Comparison of ENCODE assay signal across 13 mouse cellular contexts in the genomic region with DNA sequence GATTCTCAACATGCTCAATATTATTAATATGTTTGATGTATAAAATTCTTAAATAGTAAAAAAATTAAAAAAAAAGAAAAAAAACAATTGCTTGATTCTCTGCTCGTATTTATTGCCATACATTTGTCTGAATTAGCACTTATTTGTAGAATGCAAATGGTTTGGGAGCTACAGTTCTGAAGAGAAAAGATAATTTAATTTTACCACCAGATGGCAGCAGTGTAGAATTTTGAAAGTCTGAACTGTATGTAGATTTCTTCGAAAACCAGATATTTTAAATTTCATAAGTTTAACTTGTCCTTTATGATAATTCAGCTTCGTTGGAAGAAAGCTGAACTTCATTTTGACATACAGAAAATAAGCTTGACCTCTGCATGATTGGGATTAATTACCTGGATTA.
A peak's percentile ranks its signal among the peaks of the same experiment; 100 is the strongest.
DNase-seq lines count a peak whose midpoint lies in the region; ATAC-seq and TF ChIP-seq lines count a peak whose summit lies in the region.
"Had no signal": no experiment of that assay in that cellular context is flagged by ENCODE, and none has a peak within 500 bp of the region (broad histone marks: within the 10 kb centered on the region; RNA-seq: fewer than 3 reads in every experiment).

No protein-coding gene starts in this region.

- no peak overlapping the region for H3K4me2 ChIP-seq in kidney, postnatal 0 days (ENCODE audit: low read length)
- no peak overlapping the region for H3K4me2 ChIP-seq in neural tube, embryonic 14.5 days (ENCODE audit: low read depth, low read length)
- H3K4me2 ChIP-seq in embryonic facial prominence, embryonic 14.5 days (ENCODE audit: low read depth, low read length) = no peak overlapping the region
- H3K4me2 ChIP-seq: hindbrain, embryonic 15.5 days; limb, embryonic 12.5 days had no signal

- H3K27me3 ChIP-seq in kidney, postnatal 0 days (ENCODE audit: insufficient read depth, low read length) = no peaks in the 10 kb centered on the region
- H3K27me3 ChIP-seq in kidney, adult 2 months (replicated peaks; ENCODE audit: control insufficient read depth, insufficient read depth, low read length) = no peaks in the 10 kb centered on the region
- H3K27me3 ChIP-seq in neural tube, embryonic 14.5 days (ENCODE audit: control insufficient read depth, insufficient read depth, low read length) = no peaks in the 10 kb centered on the region
- H3K27me3 ChIP-seq in embryonic facial prominence, embryonic 14.5 days (replicated peaks; ENCODE audit: control insufficient read depth, insufficient read depth, low read length) = no peaks in the 10 kb centered on the region
- H3K27me3 ChIP-seq: hindbrain, embryonic 15.5 days; limb, embryonic 12.5 days had no signal

- no peaks in the 10 kb centered on the region for H3K4me1 ChIP-seq in kidney, postnatal 0 days (replicated peaks; ENCODE audit: insufficient read depth, low read length)
- no peaks in the 10 kb centered on the region for H3K4me1 ChIP-seq in kidney, adult 2 months (ENCODE audit: control insufficient read depth, insufficient read depth, low read length)
- H3K4me1 ChIP-seq in neural tube, embryonic 14.5 days (ENCODE audit: control insufficient read depth, insufficient read depth, low read length) = no peaks in the 10 kb centered on the region
- no peaks in the 10 kb centered on the region for H3K4me1 ChIP-seq in embryonic facial prominence, embryonic 14.5 days (ENCODE audit: control insufficient read depth, insufficient read depth, low read length)
- H3K4me1 ChIP-seq: hindbrain, embryonic 15.5 days; limb, embryonic 12.5 days had no signal

- no peak overlapping the region for H3K4me3 ChIP-seq in kidney, postnatal 0 days (replicated peaks; ENCODE audit: low read depth, low read length)
- H3K4me3 ChIP-seq in kidney, adult 2 months (ENCODE audit: insufficient read depth, low read depth, low read length) = no peak overlapping the region
- H3K4me3 ChIP-seq in neural tube, embryonic 14.5 days (ENCODE audit: low read depth, low read length) = no peak overlapping the region
- H3K4me3 ChIP-seq in embryonic facial prominence, embryonic 14.5 days (ENCODE audit: low read depth, low read length) = no peak overlapping the region
- H3K4me3 ChIP-seq: hindbrain, embryonic 15.5 days; limb, embryonic 12.5 days had no signal

- DNase-seq in kidney, postnatal 0 days (ENCODE audit: low spot score) = peak; percentile 21
- DNase-seq in kidney, adult 2 months = no peak
- no peak for DNase-seq in neural tube, embryonic 10.5 days (ENCODE audit: extremely low spot score, low spot score)
- DNase-seq in embryonic facial prominence, embryonic 14.5 days (ENCODE audit: low spot score) = peak; percentile 6
- DNase-seq in telencephalon, adult 2 months (ENCODE audit: low read depth, low spot score) = peak; percentile 19
- DNase-seq in thymus, postnatal 10 days (ENCODE audit: low spot score in 2 of 2) = no peak
- DNase-seq in thymus, postnatal 0 days (ENCODE audit: low spot score) = no peak
- DNase-seq: adrenal gland, adult 8-10 months; cerebellum, adult 2 months; thymus, postnatal 36 days had no signal

- H3K36me3 ChIP-seq in kidney, postnatal 0 days (ENCODE audit: insufficient read depth, low read length) = no peaks in the 10 kb centered on the region
- no peaks in the 10 kb centered on the region for H3K36me3 ChIP-seq in kidney, adult 2 months (ENCODE audit: control insufficient read depth, insufficient read depth, low read length)
- no peaks in the 10 kb centered on the region for H3K36me3 ChIP-seq in neural tube, embryonic 14.5 days (ENCODE audit: control insufficient read depth, insufficient read depth, low read length)
- H3K36me3 ChIP-seq in embryonic facial prominence, embryonic 14.5 days (ENCODE audit: control insufficient read depth, insufficient read depth, low read length) = no peaks in the 10 kb centered on the region
- H3K36me3 ChIP-seq: hindbrain, embryonic 15.5 days; limb, embryonic 12.5 days had no signal

- no peak for ATAC-seq in kidney, postnatal 0 days (replicated peaks; ENCODE audit: low FRiP score, low read depth)
- ATAC-seq in neural tube, embryonic 14.5 days (ENCODE audit: low read depth) = peak; percentile 66; the same call in 1 of the 2 replicates
- no peak for ATAC-seq in embryonic facial prominence, embryonic 14.5 days (ENCODE audit: low read depth)

- H3K27ac ChIP-seq in kidney, postnatal 0 days = no peak overlapping the region
- H3K27ac ChIP-seq in kidney, adult 2 months (ENCODE audit: insufficient read depth, low read depth, low read length) = no peak overlapping the region
- H3K27ac ChIP-seq in neural tube, embryonic 14.5 days (ENCODE audit: low read depth, low read length) = no peak overlapping the region
- H3K27ac ChIP-seq in embryonic facial prominence, embryonic 14.5 days (replicated peaks; ENCODE audit: low read depth, low read length) = no peak overlapping the region
- H3K27ac ChIP-seq: hindbrain, embryonic 15.5 days; limb, embryonic 12.5 days had no signal

- peak; percentile 60 for TF ChIP-seq CTCF in kidney, postnatal 0 days (IDR thresholded peaks at IDR 0.05; ENCODE audit: low read depth)
- no peak for TF ChIP-seq CTCF in kidney, adult 2 months (conservative IDR thresholded peaks at IDR 0.05; ENCODE audit: insufficient read depth, insufficient read length, low read depth, low read length)

- 32% methylated on average over 3 of the region's 3 CpGs for WGBS in kidney, postnatal 0 days
- 30% methylated on average over 3 of the region's 3 CpGs for WGBS in kidney, adult 2 months
- WGBS in neural tube, embryonic 14.5 days = 55% methylated on average over 3 of the region's 3 CpGs
- WGBS in embryonic facial prominence, embryonic 14.5 days = 30% methylated on average over 3 of the region's 3 CpGs

- no peak for TF ChIP-seq POLR2A in kidney, adult 2 months (IDR thresholded peaks at IDR 0.05; ENCODE audit: low read depth, low read length)

- no peaks in the 10 kb centered on the region for H3K9me3 ChIP-seq in kidney, postnatal 0 days (replicated peaks; ENCODE audit: low read length)
- H3K9me3 ChIP-seq in neural tube, embryonic 14.5 days (ENCODE audit: control insufficient read depth, low read length) = no peaks in the 10 kb centered on the region
- no peaks in the 10 kb centered on the region for H3K9me3 ChIP-seq in embryonic facial prominence, embryonic 14.5 days (ENCODE audit: control insufficient read depth, low read length)
- H3K9me3 ChIP-seq: hindbrain, embryonic 15.5 days; limb, embryonic 12.5 days had no signal

- H3K9ac ChIP-seq in kidney, postnatal 0 days (ENCODE audit: low read depth, low read length) = no peak overlapping the region
- H3K9ac ChIP-seq in neural tube, embryonic 14.5 days (replicated peaks; ENCODE audit: low read depth, low read length) = no peak overlapping the region
- no peak overlapping the region for H3K9ac ChIP-seq in embryonic facial prominence, embryonic 14.5 days (ENCODE audit: low read depth, low read length)
- H3K9ac ChIP-seq: hindbrain, embryonic 15.5 days; limb, embryonic 12.5 days had no signal

Comparison
In these comparisons a context has a peak if more than half of its experiments do, and no peak if none do; other contexts are left out.
1. DNase-seq: peak in kidney, postnatal 0 days (single experiment), embryonic facial prominence, embryonic 14.5 days (single experiment) and telencephalon, adult 2 months (single experiment); none in kidney, adult 2 months (single experiment), neural tube, embryonic 10.5 days (single experiment), thymus, postnatal 10 days (0 of 2) and thymus, postnatal 0 days (single experiment).